Mouse (Mus musculus) natural killer cell, adult 2 months (primary cell): Measurements from ENCODE around the gene Abcb10.
"Not testable (repeated sequence)": the region's sequence is repeated elsewhere in the genome, so short reads cannot be mapped to it uniquely, and the experiment has no call there.

ENCODE experiments used
- DNase-seq, 2 experiments: peaks; one replicate each; pipeline ENCODE4 v3.0.0; 2022; ENCODE audit warnings: low spot score in 2 of 2

Gene Abcb10

GRCm38 (mm10) chr8:123981674-123982073 lies 1.2 kb downstream of the Abcb10 start:
- DNase-seq, result no peak

- DNase-seq, result no peak
These were observed 2.7 kb downstream of the Abcb10 start for GRCm38 (mm10) chr8:123980239-123980638.

DNA sequence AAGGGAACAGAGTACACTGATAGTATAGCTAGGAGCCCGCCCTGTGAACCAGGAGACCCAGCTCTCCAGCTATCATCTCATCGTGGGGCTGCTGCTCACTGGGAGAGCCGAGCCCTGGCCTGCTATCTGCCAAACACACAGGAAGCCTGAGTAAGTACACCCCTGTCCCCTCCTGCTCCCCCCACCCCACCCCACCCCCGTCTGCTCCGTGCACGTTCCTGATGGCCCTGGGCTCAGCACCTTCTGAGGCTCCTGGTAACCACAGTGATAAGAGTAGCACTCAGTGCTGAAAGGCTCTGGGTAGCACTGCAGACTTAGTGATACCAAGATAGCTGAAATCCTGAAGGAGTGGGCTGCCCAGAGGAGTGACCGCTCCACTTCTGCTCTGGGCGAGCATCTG lies 4.0 kb downstream of the Abcb10 start:
- DNase-seq, result no peak

GRCm38 (mm10) chr8:123978166-123978838 lies 4.6 kb downstream of the Abcb10 start:
- no peak for DNase-seq

- no peak for DNase-seq
These were observed 5.4 kb downstream of the Abcb10 start for GRCm38 (mm10) chr8:123977499-123977898.

GRCm38 (mm10) chr8:123973495-123973894 lies 9.4 kb downstream of the Abcb10 start:
- DNase-seq, result no peak

GRCm38 (mm10) chr8:123966896-123967295 lies 16.0 kb downstream of the Abcb10 start:
- DNase-seq, result no peak

GRCm38 (mm10) chr8:123961371-123961770 lies 21.6 kb downstream of the Abcb10 start:
- no peak for DNase-seq

DNA sequence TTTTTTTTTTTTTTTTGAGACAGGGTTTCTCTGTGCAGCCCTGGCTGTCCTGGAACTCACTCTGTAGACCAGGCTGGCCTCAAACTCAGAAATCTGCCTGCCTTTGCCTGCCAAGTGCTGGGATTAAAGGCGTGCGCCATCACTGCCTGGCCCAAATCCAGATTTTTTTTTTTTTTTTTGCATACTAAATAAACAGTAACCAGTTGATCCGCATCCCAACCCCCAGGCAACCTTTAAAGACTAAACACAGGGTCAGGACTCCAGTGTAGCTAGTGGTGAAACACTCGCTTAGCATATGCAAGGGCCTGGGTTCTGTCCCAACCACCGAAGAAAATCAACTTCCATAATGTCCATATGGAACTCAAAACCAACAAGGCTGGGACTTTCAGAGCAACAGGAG lies 22.4 kb downstream of the Abcb10 start:
- DNase-seq, result not testable (repeated sequence)

GRCm38 (mm10) chr8:123960056-123960455 lies 22.9 kb downstream of the Abcb10 start:
- DNase-seq, result no peak

GRCm38 (mm10) chr8:123959473-123959872 lies 23.4 kb downstream of the Abcb10 start:
- no peak for DNase-seq

GRCm38 (mm10) chr8:123958130-123958529 lies 24.8 kb downstream of the Abcb10 start:
- no peak for DNase-seq

DNA sequence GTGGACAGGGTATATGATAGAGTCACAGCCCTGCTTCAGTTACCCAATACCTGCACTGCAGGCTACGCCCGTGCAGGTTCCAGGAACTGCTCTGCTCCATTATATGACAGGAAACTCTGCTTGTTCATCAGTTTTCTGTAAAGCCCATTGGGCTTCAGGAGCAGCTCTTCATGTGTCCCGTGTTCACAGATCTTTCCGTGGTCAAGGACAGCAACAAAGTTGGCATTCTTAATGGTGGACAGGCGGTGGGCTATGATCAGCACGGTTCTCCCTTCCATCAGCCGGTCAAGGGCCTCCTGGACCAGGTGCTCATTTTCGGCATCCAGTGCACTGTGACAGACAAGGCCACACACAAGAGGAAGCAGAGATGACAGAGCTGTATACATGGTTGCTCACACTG lies 28.7 kb downstream of the Abcb10 start:
- DNase-seq, result peak in 1 of 2 experiments; percentile 34

GRCm38 (mm10) chr8:123953686-123954085 lies 29.2 kb downstream of the Abcb10 start:
- peak in 1 of 2 experiments; percentile 46 for DNase-seq

DNA sequence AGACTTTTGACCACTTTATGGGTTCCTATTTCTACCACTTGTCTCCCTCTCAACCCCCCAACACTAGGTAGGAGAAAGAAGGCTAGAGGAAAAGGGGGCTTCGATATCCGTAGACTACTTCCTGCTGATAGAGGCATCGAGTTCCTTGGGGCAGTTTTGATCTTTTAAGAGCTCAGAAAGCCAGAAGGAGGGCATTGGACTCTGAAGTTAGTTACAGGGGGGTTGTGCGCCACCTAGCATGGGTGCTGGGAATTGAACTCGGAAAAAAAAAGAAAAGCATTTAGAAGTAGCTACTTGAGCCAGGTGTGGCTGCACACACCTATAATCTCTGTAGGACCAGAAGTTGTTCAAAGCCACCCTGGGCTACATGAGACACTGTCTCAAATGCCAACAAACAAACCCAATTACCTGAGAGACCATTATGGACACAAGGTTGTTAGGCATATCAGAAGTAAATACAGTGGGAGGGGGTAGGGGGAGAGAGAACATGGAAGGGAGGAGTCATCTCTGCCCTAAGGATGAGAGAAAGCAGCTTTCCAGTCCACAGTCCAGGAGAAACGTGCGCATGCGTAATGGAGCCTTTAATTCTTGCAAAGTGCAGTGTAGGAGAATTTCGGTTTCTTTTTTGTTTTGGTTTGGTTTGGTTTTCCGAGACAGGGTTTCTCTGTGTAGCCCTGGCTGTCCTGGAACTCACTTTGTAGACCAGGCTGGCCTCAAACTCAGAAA lies 32.7 kb downstream of the Abcb10 start:
- DNase-seq, result peak; percentile 59 to 77

- DNase-seq, result no peak
These were observed 33.3 kb downstream of the Abcb10 start for GRCm38 (mm10) chr8:123949686-123949986.

DNA sequence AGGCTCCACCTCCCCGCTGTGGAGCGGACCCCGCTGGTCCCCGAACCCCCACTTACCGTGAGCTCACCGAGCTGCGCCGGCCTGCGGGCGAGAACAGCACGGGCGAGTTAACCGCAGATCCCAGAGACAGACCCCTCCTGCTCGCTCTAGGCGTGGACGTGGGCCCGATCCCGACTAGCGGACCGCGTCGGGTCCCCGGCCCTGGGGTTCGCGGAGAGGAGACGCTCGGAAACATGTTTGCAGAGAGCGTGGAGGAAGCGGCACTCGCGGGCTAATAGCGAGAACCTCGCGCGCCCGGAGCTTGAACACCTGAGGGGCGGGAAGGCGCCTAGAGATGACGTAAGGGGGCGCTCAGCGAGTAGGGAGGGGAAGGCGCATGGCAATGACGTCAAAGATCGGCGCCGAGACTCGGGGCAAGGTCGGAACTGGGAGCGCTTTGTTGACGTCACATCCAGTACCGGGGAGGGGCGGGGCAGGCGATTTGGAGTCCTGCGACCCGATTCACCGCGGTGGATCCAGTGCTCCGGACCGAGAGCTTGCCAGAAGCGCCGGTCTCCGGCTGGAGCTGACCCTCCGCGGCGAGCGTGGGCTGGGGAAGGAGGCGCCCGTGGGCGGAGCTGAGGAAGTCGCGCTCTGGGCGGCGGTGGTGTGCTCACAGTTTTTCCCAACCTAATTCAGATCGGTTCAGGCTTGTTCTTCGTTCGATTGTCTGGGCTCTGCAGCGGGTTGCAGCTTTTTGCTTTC lies 33.8 kb downstream of the Abcb10 start, which contains the start of gene Nup133:
Gene Nup133, minus strand, starts transcription at position 324 of the 744 bp plus-strand sequence.
- peak; percentile 99 for DNase-seq

DNA sequence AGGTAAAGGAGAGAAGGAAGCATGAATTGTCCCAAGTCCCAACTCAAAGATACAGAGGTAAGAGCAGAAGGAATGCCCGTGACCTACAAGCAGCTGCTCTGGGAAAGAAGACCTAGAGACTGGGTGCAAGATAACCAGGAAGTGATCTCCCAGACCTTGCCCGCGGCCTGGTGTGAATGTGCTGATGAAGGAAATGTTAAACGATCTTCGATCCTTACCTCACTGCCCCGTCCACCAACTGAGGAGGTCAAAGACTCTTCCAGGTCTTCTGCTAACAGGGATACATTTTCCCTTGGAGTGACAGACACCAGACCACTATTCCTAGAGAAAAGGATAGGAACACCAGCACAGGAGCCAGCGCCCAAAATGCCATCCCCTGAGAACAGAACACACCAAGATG lies 53.9 kb downstream of the Abcb10 start:
- DNase-seq, result no peak

DNA sequence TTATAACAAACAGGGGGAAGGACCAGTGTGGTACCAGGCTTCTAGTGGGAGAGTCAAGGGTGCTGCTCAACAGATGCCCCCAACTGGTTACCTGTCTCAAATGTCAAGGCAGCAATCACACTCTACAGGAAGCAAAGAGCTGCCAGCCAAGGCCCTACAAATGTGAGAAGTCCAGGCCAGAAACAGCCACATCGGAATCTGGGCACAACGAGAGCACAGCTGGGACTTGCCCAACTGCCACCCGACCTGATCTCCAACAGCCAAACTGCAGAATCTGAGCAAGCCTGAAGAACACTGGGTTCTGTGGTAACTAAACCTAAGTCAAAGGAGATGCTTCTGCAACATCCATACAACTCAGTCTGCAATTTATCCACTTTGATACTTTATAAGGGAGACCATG lies 57.3 kb downstream of the Abcb10 start:
- no peak for DNase-seq

DNA sequence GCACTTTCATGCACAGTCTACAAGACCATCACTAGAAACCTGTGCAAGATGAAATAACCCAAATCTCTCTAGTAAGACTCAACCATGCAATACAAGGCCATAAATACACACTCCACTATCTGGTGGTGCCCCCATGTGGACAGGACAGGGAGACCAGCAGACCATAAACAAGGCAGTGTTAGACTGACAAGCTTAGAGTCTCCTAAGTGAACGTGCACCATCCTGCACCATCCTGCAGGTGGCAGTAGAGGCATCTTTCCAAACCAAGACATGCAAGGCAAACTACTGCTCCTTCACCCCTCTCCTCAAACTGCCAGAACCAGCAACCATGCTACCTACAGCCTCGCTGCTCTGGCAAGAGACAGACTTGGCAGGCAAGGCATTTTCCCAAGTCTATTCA lies 58.2 kb downstream of the Abcb10 start:
- peak; percentile 67 to 85 for DNase-seq

- DNase-seq, result no peak
These were observed 68.3 kb downstream of the Abcb10 start for GRCm38 (mm10) chr8:123914635-123915034.

- DNase-seq, result no peak
These were observed 70.7 kb downstream of the Abcb10 start for GRCm38 (mm10) chr8:123912265-123912664.

DNA sequence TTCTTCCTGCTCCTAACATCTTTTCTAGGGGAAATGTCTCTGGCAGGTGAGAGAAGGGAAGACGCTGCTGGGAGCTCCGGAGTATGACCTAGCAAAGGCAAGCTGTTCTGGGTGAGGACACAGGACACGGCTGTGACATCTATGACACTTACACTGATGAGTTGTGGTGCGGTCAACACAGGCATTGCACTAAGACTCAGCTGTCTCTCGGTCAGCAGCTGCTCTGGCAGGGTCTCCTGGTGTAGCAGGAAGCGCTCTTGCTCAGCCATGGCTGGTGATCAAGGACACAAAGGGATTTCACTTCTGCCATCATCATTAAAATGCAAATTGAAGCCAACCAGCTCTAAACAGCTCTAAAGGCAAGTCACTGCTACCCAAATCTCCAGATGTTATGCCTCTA lies 75.3 kb downstream of the Abcb10 start:
- no peak for DNase-seq
